In the genomic region with DNA sequence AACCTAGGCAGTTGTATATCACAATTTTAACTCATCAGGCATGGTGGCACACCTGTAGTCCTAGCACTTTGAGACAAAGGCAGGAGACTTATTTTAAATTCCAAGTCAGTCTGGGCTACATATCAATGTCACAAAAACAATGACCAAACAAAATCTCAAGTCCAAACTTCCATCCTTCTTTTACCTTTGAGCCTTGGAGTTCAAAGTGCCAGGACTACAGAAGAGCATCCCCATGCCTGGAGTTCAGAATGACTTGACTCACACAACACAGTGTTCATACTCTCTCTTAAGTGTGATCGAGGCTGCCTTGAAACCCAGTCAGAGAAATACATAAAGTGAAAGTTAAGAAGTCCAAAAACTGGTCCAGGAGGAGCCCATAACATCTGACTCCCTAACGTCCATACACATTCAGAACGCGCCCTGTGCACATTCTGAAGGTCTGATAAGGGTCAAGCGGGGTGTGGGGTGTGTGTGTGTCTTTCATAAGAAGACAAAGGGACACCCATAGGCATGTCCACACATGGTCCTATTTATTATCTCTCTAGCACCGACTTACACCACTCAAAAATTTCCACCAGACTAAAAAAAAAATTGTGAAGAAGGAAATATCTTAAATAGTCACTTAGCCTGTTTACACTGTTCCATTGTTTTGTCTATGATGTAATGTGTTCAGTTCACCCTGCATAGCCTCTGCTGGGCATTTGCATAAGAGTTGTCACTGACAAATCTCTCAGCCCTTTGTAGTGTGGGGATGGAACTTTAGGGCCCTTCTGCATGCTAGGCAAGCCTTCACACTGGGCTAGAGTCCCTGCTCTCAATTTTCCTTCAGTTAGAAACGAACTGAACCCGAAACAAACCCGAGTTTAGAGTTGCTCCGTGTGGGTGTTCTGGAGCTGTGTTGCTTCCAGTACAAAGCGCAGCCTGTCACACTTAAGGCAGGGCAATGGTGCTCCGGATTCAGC, we compare ENCODE assay signal across 10 mouse cellular contexts. TPM values are rescaled to one million over a fixed set of nuclear protein-coding genes. Genes with fewer than 3 reads are reported as not detected.
DNase-seq lines count a peak whose midpoint lies in the region; ATAC-seq and TF ChIP-seq lines count a peak whose summit lies in the region.
"Had no signal": no experiment of that assay in that cellular context is flagged by ENCODE, and none has a peak within 500 bp of the region (broad histone marks: within the 10 kb centered on the region; RNA-seq: fewer than 3 reads in every experiment).

No protein-coding gene starts in this region.

- H3K27me3 ChIP-seq in forebrain, embryonic 10.5 days (ENCODE audit: poor library complexity, severe bottlenecking) = no peaks in the 10 kb centered on the region
- no peaks in the 10 kb centered on the region for H3K27me3 ChIP-seq in forebrain, embryonic 11.5 days (ENCODE audit: control insufficient read depth, insufficient read depth, low read length)
- no peaks in the 10 kb centered on the region for H3K27me3 ChIP-seq in hindbrain, postnatal 0 days (ENCODE audit: insufficient read depth, low read length)
- H3K27me3 ChIP-seq in midbrain, postnatal 0 days (ENCODE audit: insufficient read depth, low read length) = no peaks in the 10 kb centered on the region
- H3K27me3 ChIP-seq: limb, embryonic 15.5 days had no signal

- no peaks in the 10 kb centered on the region for H3K9me3 ChIP-seq in forebrain, embryonic 10.5 days
- no peaks in the 10 kb centered on the region for H3K9me3 ChIP-seq in forebrain, embryonic 11.5 days (ENCODE audit: control insufficient read depth, low read length)
- no peaks in the 10 kb centered on the region for H3K9me3 ChIP-seq in hindbrain, postnatal 0 days (ENCODE audit: low read length)
- H3K9me3 ChIP-seq in midbrain, postnatal 0 days (ENCODE audit: low read length) = no peaks in the 10 kb centered on the region
- H3K9me3 ChIP-seq: limb, embryonic 15.5 days had no signal

- 84% methylated on average over 12 of the region's 12 CpGs for WGBS in forebrain, embryonic 10.5 days
- 81% methylated on average over 12 of the region's 12 CpGs for WGBS in forebrain, embryonic 11.5 days
- WGBS in hindbrain, postnatal 0 days = 48% methylated on average over 12 of the region's 12 CpGs
- 69% methylated on average over 12 of the region's 12 CpGs for WGBS in midbrain, postnatal 0 days

- no peaks in the 10 kb centered on the region for H3K4me1 ChIP-seq in forebrain, embryonic 10.5 days
- H3K4me1 ChIP-seq in forebrain, embryonic 11.5 days (replicated peaks; ENCODE audit: control insufficient read depth, insufficient read depth, low read length) = no peaks in the 10 kb centered on the region
- no peaks in the 10 kb centered on the region for H3K4me1 ChIP-seq in hindbrain, postnatal 0 days (ENCODE audit: insufficient read depth, low read length)
- H3K4me1 ChIP-seq in midbrain, postnatal 0 days (ENCODE audit: insufficient read depth, low read length) = no peaks in the 10 kb centered on the region
- H3K4me1 ChIP-seq: limb, embryonic 15.5 days had no signal

- 0 out of 2 replicates have a peak overlapping the region, but pooled peaks have one; percentile 17 for H3K27ac ChIP-seq in forebrain, embryonic 10.5 days
- no peak overlapping the region for H3K27ac ChIP-seq in forebrain, embryonic 11.5 days (ENCODE audit: low read depth, low read length)
- H3K27ac ChIP-seq in layer of hippocampus, adult 2 months = peak overlapping the region; percentile 80
- no peak overlapping the region for H3K27ac ChIP-seq in hindbrain, postnatal 0 days
- H3K27ac ChIP-seq in midbrain, postnatal 0 days (ENCODE audit: low read depth, low read length) = no peak overlapping the region
- H3K27ac ChIP-seq: limb, embryonic 15.5 days had no signal

- no peak for TF ChIP-seq CTCF in layer of hippocampus, adult 2 months (conservative IDR thresholded peaks at IDR 0.05)
- no peak for TF ChIP-seq CTCF in hindbrain, postnatal 0 days (IDR thresholded peaks at IDR 0.05; ENCODE audit: low read depth)
- no peak for TF ChIP-seq CTCF in midbrain, postnatal 0 days (IDR thresholded peaks at IDR 0.05)

- no peak for DNase-seq in forebrain, embryonic 10.5 days (ENCODE audit: extremely low spot score, low spot score)
- DNase-seq in forebrain, embryonic 11.5 days (ENCODE audit: low spot score) = no peak
- no peak for DNase-seq in layer of hippocampus, adult 2 months (ENCODE audit: low spot score in 2 of 2)
- DNase-seq in layer of hippocampus, postnatal 10 days (ENCODE audit: low spot score in 2 of 2) = no peak
- no peak for DNase-seq in hindbrain, postnatal 0 days (ENCODE audit: low spot score)
- peak; percentile 19 for DNase-seq in midbrain, postnatal 0 days (ENCODE audit: low spot score)
- DNase-seq in gastrocnemius, postnatal 4 days (ENCODE audit: low spot score in 2 of 2) = no peak
- no peak for DNase-seq in urinary bladder, adult 2 months (ENCODE audit: low spot score)
- DNase-seq: right cerebral cortex, postnatal 14 days had no signal

- no peak for ATAC-seq in forebrain, embryonic 11.5 days (replicated peaks; ENCODE audit: low FRiP score)
- ATAC-seq in hindbrain, postnatal 0 days = peak; percentile 81; the same call in 1 of the 2 replicates
- ATAC-seq in midbrain, postnatal 0 days (ENCODE audit: low FRiP score) = no peak

- H3K4me3 ChIP-seq in forebrain, embryonic 10.5 days = no peak overlapping the region
- no peak overlapping the region for H3K4me3 ChIP-seq in forebrain, embryonic 11.5 days (ENCODE audit: low read depth, low read length)
- no peak overlapping the region for H3K4me3 ChIP-seq in layer of hippocampus, adult 2 months
- no peak overlapping the region for H3K4me3 ChIP-seq in hindbrain, postnatal 0 days (ENCODE audit: low read length)
- H3K4me3 ChIP-seq in midbrain, postnatal 0 days (ENCODE audit: low read depth, low read length) = no peak overlapping the region
- H3K4me3 ChIP-seq: limb, embryonic 15.5 days had no signal

- no peak overlapping the region for H3K4me2 ChIP-seq in forebrain, embryonic 11.5 days (ENCODE audit: low read depth, low read length, severe bottlenecking)
- H3K4me2 ChIP-seq in hindbrain, postnatal 0 days (ENCODE audit: low read depth, low read length) = no peak overlapping the region
- no peak overlapping the region for H3K4me2 ChIP-seq in midbrain, postnatal 0 days (ENCODE audit: low read depth, low read length, poor library complexity, severe bottlenecking)
- H3K4me2 ChIP-seq: limb, embryonic 15.5 days had no signal

- H3K36me3 ChIP-seq in forebrain, embryonic 10.5 days (replicated peaks) = peaks cover 49% of the 10 kb centered on the region
- H3K36me3 ChIP-seq in forebrain, embryonic 11.5 days (ENCODE audit: control insufficient read depth, insufficient read depth, low read length) = no peaks in the 10 kb centered on the region; the same call in 1 of the 2 replicates
- H3K36me3 ChIP-seq in hindbrain, postnatal 0 days (ENCODE audit: insufficient read depth, low read length) = no peaks in the 10 kb centered on the region
- no peaks in the 10 kb centered on the region for H3K36me3 ChIP-seq in midbrain, postnatal 0 days (ENCODE audit: insufficient read depth, low read length)

- H3K9ac ChIP-seq in forebrain, embryonic 11.5 days (ENCODE audit: low read length) = no peak overlapping the region
- H3K9ac ChIP-seq in hindbrain, postnatal 0 days (replicated peaks; ENCODE audit: low read length) = no peak overlapping the region
- H3K9ac ChIP-seq in midbrain, postnatal 0 days (replicated peaks; ENCODE audit: low read length, poor library complexity, severe bottlenecking) = no peak overlapping the region
- H3K9ac ChIP-seq: limb, embryonic 15.5 days had no signal

RNA-seq across cellular contexts. Expression of gene Fxn, which starts 20.7 kb away (rescaled TPM):
- polyA plus RNA-seq in forebrain, embryonic 10.5 days (2016; fragmentation: Nextera tagmentation; extraction: Ambion mirVana) = 64.0 and 65.9 TPM in 2 replicates
- polyA plus RNA-seq in forebrain, embryonic 11.5 days (2014; fragmentation: Nextera tagmentation; extraction: Ambion mirVana) = 53.3 and 56.8 TPM in 2 replicates
- total RNA-seq in layer of hippocampus, adult 2 months (2021) = 1 to 10 TPM; 7.4 to 8.8 TPM
- total RNA-seq in layer of hippocampus, postnatal 10 days (2021) = 10 to 100 TPM; 12.2 TPM
- total RNA-seq in hindbrain, postnatal 0 days (2014; rRNA removed) = 28.5 and 30.4 TPM in 2 replicates
- polyA plus RNA-seq in hindbrain, postnatal 0 days (2015; fragmentation: Nextera tagmentation; extraction: Ambion mirVana) = 43.8 and 47.7 TPM in 2 replicates
- total RNA-seq in midbrain, postnatal 0 days (2014; rRNA removed) = 24.6 and 25.4 TPM in 2 replicates
- polyA plus RNA-seq in midbrain, postnatal 0 days (2015; fragmentation: Nextera tagmentation; extraction: Ambion mirVana) = 42.5 and 43.7 TPM in 2 replicates
- 10 to 100 TPM; 21.9 to 22.2 TPM for total RNA-seq in gastrocnemius, postnatal 4 days (2021)
- 9.1 and 10.5 TPM in 2 replicates for polyA plus RNA-seq in urinary bladder, adult 2 months (2012; rRNA removed)

RNA-seq across cellular contexts. Expression of gene Tjp2, which starts 34.8 kb away (rescaled TPM):
- polyA plus RNA-seq in forebrain, embryonic 10.5 days (2016; fragmentation: Nextera tagmentation; extraction: Ambion mirVana) = 36.9 and 37.6 TPM in 2 replicates
- 32.1 and 36.9 TPM in 2 replicates for polyA plus RNA-seq in forebrain, embryonic 11.5 days (2014; fragmentation: Nextera tagmentation; extraction: Ambion mirVana)
- total RNA-seq in layer of hippocampus, adult 2 months (2021) = 10 to 100 TPM; 17.6 to 20.3 TPM
- 10 to 100 TPM; 20.7 to 25.9 TPM for total RNA-seq in layer of hippocampus, postnatal 10 days (2021)
- 15.8 and 20.3 TPM in 2 replicates for total RNA-seq in hindbrain, postnatal 0 days (2014; rRNA removed)
- polyA plus RNA-seq in hindbrain, postnatal 0 days (2015; fragmentation: Nextera tagmentation; extraction: Ambion mirVana) = 13.9 and 15.0 TPM in 2 replicates
- 18.2 and 18.7 TPM in 2 replicates for total RNA-seq in midbrain, postnatal 0 days (2014; rRNA removed)
- polyA plus RNA-seq in midbrain, postnatal 0 days (2015; fragmentation: Nextera tagmentation; extraction: Ambion mirVana) = 11.0 and 11.2 TPM in 2 replicates
- total RNA-seq in gastrocnemius, postnatal 4 days (2021) = 10 to 100 TPM; 15.8 to 19.5 TPM
- polyA plus RNA-seq in urinary bladder, adult 2 months (2012; rRNA removed) = 32.2 and 35.7 TPM in 2 replicates

Comparison
In these comparisons a context has a peak if more than half of its experiments do, and no peak if none do; other contexts are left out.
1. H3K27ac ChIP-seq: peak in forebrain, embryonic 10.5 days (single experiment) and layer of hippocampus, adult 2 months (single experiment); none in forebrain, embryonic 11.5 days (single experiment), hindbrain, postnatal 0 days (single experiment) and midbrain, postnatal 0 days (single experiment).